Mouse (Mus musculus) left cerebral cortex, postnatal 14 days (tissue): ENCODE data around the gene Tab1. TPM values are rescaled to one million over a fixed set of nuclear protein-coding genes. Genes with fewer than 3 reads are reported as not detected.

Experiments
- DNase-seq, 2 experiments: peaks; one replicate each; pipeline ENCODE4 v3.0.0; 2021 to 2022; ENCODE audit warnings: low spot score in 2 of 2, mixed read lengths in 1 of 2
- intact Hi-C: fragments of 180-260 bp; cut with DNase I; formaldehyde crosslinking; loops from one replicate; pipeline ENCODE4 v1.15.1; 2025
- long read RNA-seq, 2 experiments: library from polyadenylated mRNA; stranded (forward); transcript quantifications; one replicate each; pipeline ENCODE4 v2.0.0; 2021
- total RNA-seq, 2 experiments: library from RNA; stranded (reverse); gene quantifications; 2 replicates each; pipeline ENCODE4 v1.2.3; 2021

Gene Tab1
- total RNA-seq = 10 to 100 TPM; 26.2 to 27.8 TPM
- long read RNA-seq, experiment 1, transcript Tab1-201 (11 exons, 2,964 nt) = major isoform, 45 of 60 reads
- long read RNA-seq, experiment 1, partial matches to known transcripts = 3 of 60 reads
- long read RNA-seq, experiment 1, other reads (novel, unspliced or antisense) = 12 of 60 reads
- long read RNA-seq, experiment 2, transcript Tab1-201 (11 exons, 2,964 nt) = major isoform, 38 of 53 reads
- long read RNA-seq, experiment 2, partial matches to known transcripts = 7 of 53 reads
- long read RNA-seq, experiment 2, other reads (novel, unspliced or antisense) = 8 of 53 reads

- intact Hi-C loops = loop anchor here (5.0 kb wide), 1 partner anchor 41 kb away; the partner anchor contains the start of genes Rpl3 and Syngr1
Observed at GRCm38 (mm10) chr15:80132993-80133586, at the start of gene Tab1. Gene Tab1, plus strand, starts transcription at chr15:80133127.

GRCm38 (mm10) chr15:80083276-80083731 lies 49.6 kb upstream of the Tab1 start:
- intact Hi-C loops = loop anchor here (10.0 kb wide), 1 partner anchor 249 kb away; the partner anchor contains the start of genes Cbx6 and Npcd
- peak; percentile 99 to 100 for DNase-seq

More at GRCm38 (mm10) chr15:80132993-80133586, at the start of gene Tab1:
- peak; percentile 90 to 92 for DNase-seq

GRCm38 (mm10) chr15:80083740-80084139 lies 49.2 kb upstream of the Tab1 start:
- intact Hi-C loops = loop anchor here (10.0 kb wide), 1 partner anchor 249 kb away; the partner anchor contains the start of genes Cbx6 and Npcd

GRCm38 (mm10) chr15:80087406-80088012 lies 45.4 kb upstream of the Tab1 start:
- intact Hi-C loops = loop anchor here (5.0 to 10.0 kb wide), 2 partner anchors 253 to 615 kb away; partner anchors contain the start of genes Cbx6 and Npcd
- DNase-seq = no peak

More at GRCm38 (mm10) chr15:80083740-80084139, 49.2 kb upstream of the Tab1 start:
- DNase-seq = no peak

GRCm38 (mm10) chr15:80088637-80089036 lies 44.3 kb upstream of the Tab1 start:
- intact Hi-C loops = loop anchor here (5.0 to 10.0 kb wide), 2 partner anchors 254 to 614 kb away; partner anchors contain the start of genes Cbx6 and Npcd
- peak; percentile 98 to 99 for DNase-seq

- no peak for DNase-seq
- intact Hi-C loops = loop anchor here (5.0 kb wide), 2 partner anchors 42 to 137 kb away; partner anchors contain the start of gene Tab1
Observed at GRCm38 (mm10) chr15:80090155-80090554, 42.8 kb upstream of the Tab1 start.

- DNase-seq = no peak
- intact Hi-C loops = loop anchor here (5.0 kb wide), 2 partner anchors 42 to 137 kb away; partner anchors contain the start of gene Tab1
Observed at GRCm38 (mm10) chr15:80090741-80091120, 42.2 kb upstream of the Tab1 start.

GRCm38 (mm10) chr15:80091121-80091955 lies 41.6 kb upstream of the Tab1 start, which contains the start of the genes Syngr1 and Rpl3:
Gene Syngr1, plus strand, starts transcription at chr15:80091334.
Gene Rpl3, minus strand, starts transcription at chr15:80091868.
- intact Hi-C loops = loop anchor here (5.0 kb wide), 2 partner anchors 41 to 136 kb away; partner anchors contain the start of gene Tab1
- peak; percentile 82 to 88 for DNase-seq

GRCm38 (mm10) chr15:80092041-80092441 lies 40.9 kb upstream of the Tab1 start:
- no peak for DNase-seq
- intact Hi-C loops = loop anchor here (5.0 kb wide), 2 partner anchors 40 to 135 kb away; partner anchors contain the start of gene Tab1

- no peak for DNase-seq
- intact Hi-C loops = loop anchor here (5.0 kb wide), 2 partner anchors 40 to 135 kb away; partner anchors contain the start of gene Tab1
Observed at GRCm38 (mm10) chr15:80092599-80092998, 40.3 kb upstream of the Tab1 start.

GRCm38 (mm10) chr15:80094201-80094600 lies 38.7 kb upstream of the Tab1 start:
- intact Hi-C loops = loop anchor here (5.0 kb wide), 2 partner anchors 38 to 133 kb away; partner anchors contain the start of gene Tab1
- DNase-seq = no peak

GRCm38 (mm10) chr15:80095596-80095995 lies 37.3 kb upstream of the Tab1 start:
- intact Hi-C loops = no loop called here
- DNase-seq = no peak

- intact Hi-C loops = no loop called here
- no peak for DNase-seq
Observed at GRCm38 (mm10) chr15:80096406-80096805, 36.5 kb upstream of the Tab1 start.

- intact Hi-C loops = no loop called here
- DNase-seq = no peak
Observed at GRCm38 (mm10) chr15:80096946-80097881, 35.7 kb upstream of the Tab1 start.

GRCm38 (mm10) chr15:80097999-80098461 lies 34.9 kb upstream of the Tab1 start:
- intact Hi-C loops = no loop called here
- DNase-seq = no peak

GRCm38 (mm10) chr15:80098809-80099208 lies 34.1 kb upstream of the Tab1 start:
- no peak for DNase-seq
- intact Hi-C loops = no loop called here

- intact Hi-C loops = no loop called here
- DNase-seq = no peak
Observed at GRCm38 (mm10) chr15:80099477-80099876, 33.5 kb upstream of the Tab1 start.
